Mouse (Mus musculus) olfactory bulb, adult 2 months (tissue): ENCODE results near the gene C1qtnf7.

Experiments used
- CTCF ChIP-seq: fragments of 200-500 bp; IDR thresholded peaks from 2 replicates; pipeline ENCODE4 v1.5.1; 2012; ENCODE audit warnings: low read depth, mild to moderate bottlenecking, low read length, moderate library complexity; ENCODE audit not compliant: insufficient read depth
- POLR2A ChIP-seq: fragments of 200-500 bp; IDR thresholded peaks from 2 replicates; pipeline ENCODE4 v1.6.1; 2012; ENCODE audit warnings: mild to moderate bottlenecking, low read depth, low read length, moderate library complexity; ENCODE audit not compliant: insufficient read depth

DNA sequence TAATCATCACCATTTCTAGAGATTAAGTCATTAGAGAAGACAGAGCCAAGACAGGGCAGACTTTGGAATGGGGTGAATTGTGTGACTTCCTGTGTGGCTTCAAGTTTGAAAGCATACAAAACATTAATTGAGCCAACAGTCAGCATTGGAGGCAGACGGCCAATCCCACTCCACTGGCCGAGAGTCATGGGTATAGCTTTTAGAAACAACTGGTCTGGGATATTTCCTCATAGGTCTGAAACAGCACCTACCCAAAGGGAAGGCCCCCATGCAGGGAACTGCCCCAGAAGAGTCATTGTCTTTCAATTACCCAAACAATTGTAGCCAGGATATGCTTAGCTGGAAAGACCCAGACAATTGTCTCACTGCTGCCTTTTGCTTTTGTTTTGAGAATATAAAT lies 39.5 kb downstream of the C1qtnf7 start:
- no peak for TF ChIP-seq CTCF
- TF ChIP-seq POLR2A = no peak
